Mouse (Mus musculus) layer of hippocampus, adult 11-12 months (tissue): ENCODE measurements around the gene Zfp36l2.
"Not testable (repeated sequence)": the region's sequence is repeated elsewhere in the genome, so short reads cannot be mapped to it uniquely, and the experiment has no call there.

Experiments used
- DNase-seq: peaks from one replicate; pipeline ENCODE4 v3.0.0; 2022; ENCODE audit warnings: low spot score

The Zfp36l2 gene

GRCm38 (mm10) chr17:84187727-84188373 is at the start of gene Zfp36l2:
TSS of gene Zfp36l2 (minus strand) at chr17:84187947.
- peak; percentile 91 for DNase-seq

GRCm38 (mm10) chr17:84236781-84237557 is 49.2 kb upstream of the Zfp36l2 start:
- no peak for DNase-seq

- DNase-seq = no peak
These were observed 47.7 kb upstream of the Zfp36l2 start for GRCm38 (mm10) chr17:84235399-84235928.

- not testable (repeated sequence) for DNase-seq
These were observed 47.0 kb upstream of the Zfp36l2 start for GRCm38 (mm10) chr17:84234785-84235184.

DNA sequence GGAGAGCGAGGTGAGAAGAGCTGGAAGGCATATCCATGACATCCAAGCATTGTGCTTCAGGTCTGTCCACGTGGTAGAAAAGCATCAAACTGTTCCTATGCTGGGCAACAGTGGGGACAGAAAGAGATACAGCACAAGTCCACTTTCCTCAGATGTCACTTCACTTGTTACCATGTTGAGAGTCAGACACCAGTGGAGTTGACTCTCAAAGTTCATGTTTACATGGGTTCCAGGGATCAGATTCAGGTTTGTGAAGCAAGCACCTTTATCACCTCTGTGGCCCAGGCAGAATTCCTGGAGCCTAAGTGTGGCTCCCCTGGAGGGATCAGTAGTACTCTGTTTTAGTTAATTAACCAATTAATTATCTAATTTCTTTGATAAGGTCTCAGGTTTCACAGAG is 46.0 kb upstream of the Zfp36l2 start:
- no peak for DNase-seq

GRCm38 (mm10) chr17:84231361-84231760 is 43.6 kb upstream of the Zfp36l2 start:
- no peak for DNase-seq

GRCm38 (mm10) chr17:84228223-84228622 is 40.5 kb upstream of the Zfp36l2 start:
- DNase-seq = no peak

GRCm38 (mm10) chr17:84226681-84227080 is 38.9 kb upstream of the Zfp36l2 start:
- DNase-seq = no peak

DNA sequence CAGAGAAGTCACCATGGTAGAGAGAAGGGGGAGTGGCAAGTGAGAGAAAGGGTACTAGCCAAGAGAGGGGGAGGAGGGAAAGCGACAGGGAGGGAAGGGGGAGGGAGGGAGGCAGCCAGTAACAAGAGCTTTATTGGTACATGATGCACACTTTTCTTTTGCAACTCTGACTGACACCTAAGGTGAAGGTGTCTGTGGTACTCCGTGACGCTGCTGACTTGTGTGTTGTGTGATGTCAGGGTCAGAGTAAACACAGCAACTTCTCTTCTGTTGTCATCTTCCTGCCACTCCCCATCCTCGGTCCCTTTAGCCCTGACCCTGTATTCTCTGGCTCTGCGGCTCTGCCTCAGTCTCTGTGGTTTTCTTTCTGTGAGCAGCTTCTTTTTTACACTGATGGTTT is 38.5 kb upstream of the Zfp36l2 start:
- DNase-seq = no peak

DNA sequence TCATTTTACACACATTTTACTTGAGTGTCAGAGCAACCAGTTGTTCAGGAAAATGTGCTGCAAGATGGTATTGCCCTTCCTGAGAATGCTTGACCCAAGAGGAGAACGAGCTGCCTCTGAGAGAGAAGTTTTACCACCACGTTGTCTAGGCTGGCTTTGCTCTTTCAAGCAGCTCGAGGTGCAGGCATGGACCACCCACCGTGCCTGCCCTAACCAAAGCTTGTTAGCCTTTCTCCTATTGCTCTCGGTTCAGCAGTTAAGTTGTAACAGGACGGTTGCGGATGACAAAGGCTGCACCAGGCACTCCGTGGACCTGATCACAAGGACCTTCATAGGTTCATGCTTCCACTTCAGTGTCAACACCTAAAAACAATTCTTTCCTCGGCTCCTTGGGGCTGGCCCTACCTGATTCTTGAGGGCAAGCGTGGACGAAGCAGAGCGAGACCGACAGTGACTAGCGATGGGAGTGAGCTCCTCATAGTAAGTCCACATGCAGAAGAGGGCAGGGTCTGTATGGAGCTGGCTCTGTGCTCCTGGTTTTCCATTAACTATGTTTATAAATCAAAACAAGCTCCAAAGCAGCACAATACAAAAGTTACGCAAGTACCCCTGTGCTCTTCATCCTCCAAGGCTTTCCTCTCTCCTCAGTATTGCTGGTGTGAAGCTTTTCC is 36.6 kb upstream of the Zfp36l2 start:
- DNase-seq = no peak

DNA sequence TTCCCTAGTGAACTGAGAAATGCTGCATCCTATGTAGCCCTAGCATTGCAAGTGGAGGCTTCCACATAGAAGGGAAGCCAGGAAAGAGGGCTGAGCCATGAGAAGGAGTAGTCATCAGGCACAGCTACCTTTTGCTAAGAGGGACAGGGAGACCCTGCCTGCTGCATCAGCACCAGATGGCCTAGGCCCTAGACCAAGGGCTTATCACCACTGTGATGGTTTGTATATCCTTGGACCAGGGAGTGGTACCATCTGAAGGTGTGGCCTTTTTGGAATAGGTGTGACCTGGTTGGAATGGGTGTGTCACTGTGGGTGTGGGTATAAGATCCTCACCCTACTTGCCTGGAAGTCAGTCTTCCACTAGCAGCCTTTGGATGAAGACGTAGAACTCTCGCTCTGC is 31.1 kb upstream of the Zfp36l2 start:
- not testable (repeated sequence) for DNase-seq

- DNase-seq = no peak
These were observed 29.9 kb upstream of the Zfp36l2 start for GRCm38 (mm10) chr17:84217696-84218095.

GRCm38 (mm10) chr17:84215264-84215960 is 27.7 kb upstream of the Zfp36l2 start:
- no peak for DNase-seq

DNA sequence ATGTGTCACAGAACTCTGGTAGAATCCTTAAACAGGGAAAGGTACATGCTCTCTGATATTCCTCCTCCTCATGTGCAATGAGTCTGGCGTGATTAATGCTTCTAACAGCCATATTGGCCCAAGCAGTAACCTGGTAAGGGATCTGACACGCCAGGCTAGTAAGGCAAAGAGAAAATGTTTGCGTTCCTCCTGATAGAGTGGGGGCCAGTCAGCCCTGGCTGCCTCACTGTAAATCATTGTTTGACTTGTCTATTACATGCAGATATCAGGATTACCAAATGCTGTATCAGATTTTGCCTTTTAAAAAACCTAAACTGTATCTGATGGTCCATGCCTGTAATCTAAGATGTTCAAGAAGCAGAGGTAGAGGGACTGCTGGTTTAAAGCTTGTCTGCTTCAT is 25.7 kb upstream of the Zfp36l2 start:
- no peak for DNase-seq

DNA sequence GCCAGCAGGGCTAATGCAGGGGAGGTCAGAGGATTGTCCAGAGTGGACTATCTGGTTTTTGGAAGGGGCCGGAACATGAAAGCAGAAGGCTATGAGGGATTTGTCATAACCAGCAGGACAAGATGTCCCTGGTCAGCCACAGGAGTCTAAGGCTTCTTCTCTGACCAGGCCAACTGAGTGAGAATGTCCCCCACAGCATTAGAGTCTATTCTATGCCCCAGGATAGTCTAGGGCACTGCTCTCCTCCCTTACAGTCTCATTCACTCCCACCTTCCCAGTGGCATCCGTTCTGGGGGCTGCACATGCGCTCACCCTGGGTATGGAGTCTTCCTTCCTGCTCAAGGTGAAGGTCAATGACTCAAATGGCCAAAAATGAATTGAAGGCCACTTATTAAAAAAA is 19.9 kb upstream of the Zfp36l2 start:
- DNase-seq = no peak

- DNase-seq = no peak
These were observed 18.5 kb upstream of the Zfp36l2 start for GRCm38 (mm10) chr17:84206239-84206638.

GRCm38 (mm10) chr17:84204962-84205361 is 17.2 kb upstream of the Zfp36l2 start:
- no peak for DNase-seq

DNA sequence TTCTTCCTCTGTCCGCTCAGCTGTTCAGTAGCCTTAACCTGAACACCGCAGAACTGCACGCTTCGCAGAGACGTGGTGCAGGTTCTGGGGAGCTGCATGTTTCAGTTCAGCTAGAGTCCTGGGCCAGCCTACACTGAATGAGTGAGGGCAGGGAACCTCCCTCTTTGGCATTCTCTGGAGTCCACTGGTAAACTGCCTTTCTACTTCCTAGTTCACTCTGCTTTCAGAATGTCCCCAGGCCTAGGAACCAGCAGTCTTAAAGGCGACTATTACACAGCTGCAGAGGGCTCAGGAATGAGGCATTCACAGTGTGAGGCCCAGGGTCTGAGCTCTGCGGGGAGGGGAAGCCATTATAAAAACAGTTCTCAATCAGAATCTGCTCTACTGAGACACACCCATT is 15.6 kb upstream of the Zfp36l2 start:
- no peak for DNase-seq

DNA sequence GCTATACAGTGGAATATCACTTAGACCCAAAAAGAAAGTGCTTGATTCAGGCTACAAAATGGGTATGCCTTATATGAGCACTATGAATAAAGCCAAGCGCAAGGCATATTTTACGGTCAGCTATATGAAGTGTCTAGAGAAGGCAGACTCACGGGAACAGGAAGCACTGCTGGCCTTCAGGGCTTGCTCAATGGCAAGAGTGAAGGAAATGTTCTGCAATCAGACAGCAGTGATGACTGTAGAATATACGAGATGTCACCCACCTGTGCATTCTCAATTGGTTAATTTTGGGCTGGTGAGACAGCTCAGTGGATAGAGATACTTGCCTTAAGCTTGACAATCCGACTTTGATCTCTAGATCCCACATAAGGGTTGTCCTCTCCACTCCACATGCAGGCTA is 13.4 kb upstream of the Zfp36l2 start:
- DNase-seq = no peak

- no peak for DNase-seq
These were observed 10.2 kb upstream of the Zfp36l2 start for GRCm38 (mm10) chr17:84197912-84198344.

DNA sequence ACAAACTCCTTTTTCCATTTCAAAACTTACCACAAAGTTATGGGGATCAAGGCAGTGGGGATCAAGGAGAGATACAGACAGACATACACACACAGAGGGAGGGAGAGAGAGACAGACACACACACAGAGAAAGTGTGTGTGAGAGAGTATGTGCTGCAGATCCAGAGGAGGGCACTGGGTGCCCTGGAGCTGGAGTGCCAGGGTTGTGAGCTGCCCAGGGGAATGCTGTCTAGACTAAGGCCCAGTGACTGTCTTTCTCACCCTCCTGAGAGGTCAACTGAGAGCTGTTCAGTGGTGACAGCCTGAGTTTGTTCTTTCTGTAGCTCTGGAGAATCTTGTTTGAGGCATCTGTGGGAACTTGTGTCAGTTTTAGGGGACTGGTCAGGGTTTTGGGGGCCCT is 8.6 kb upstream of the Zfp36l2 start:
- DNase-seq = no peak

DNA sequence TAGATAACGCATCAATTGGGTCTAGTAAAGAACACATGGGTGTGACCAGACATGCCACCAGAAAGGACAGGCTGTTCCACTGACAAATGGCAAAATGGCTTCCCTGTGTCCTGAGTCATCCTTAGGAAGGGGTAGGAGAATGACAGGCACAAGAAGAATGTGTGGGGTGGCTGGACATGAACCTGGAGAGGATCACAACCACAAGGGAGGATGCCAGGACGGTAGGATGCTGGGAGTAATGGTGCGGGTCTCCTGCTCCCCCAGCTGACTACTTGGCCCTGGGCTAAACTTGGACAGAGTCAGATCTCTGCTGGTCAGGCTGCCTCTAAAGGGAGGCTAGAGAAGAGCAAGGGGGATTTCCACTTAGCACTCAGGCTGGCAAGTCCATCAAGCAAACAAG is 8.1 kb upstream of the Zfp36l2 start:
- DNase-seq = no peak
